ENCODE assay signal across 13 mouse cellular contexts in the genomic region with DNA sequence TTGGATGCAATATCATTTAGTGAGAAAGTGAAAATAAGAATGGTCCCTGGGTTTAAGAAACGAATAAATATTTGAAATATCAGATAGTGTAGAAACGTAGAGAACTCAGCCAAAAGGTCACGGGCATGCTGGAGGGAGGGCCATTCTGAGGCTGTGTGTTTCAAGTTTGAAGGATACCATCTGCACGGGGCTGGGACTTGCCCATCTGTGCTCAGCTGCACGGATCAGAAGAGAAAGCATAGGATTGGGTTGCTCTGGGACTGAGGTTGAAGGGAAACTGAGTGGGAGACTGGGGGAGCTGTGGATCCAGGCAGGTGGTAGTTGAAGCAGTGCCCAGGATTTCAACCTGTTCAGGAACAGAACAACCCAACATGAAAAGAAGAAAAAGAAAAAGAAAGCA.
A peak's percentile ranks its signal among the peaks of the same experiment; 100 is the strongest.
DNase-seq lines count a peak whose midpoint lies in the region; ATAC-seq and TF ChIP-seq lines count a peak whose summit lies in the region.
"Had no signal": no experiment of that assay in that cellular context is flagged by ENCODE, and none has a peak within 500 bp of the region (broad histone marks: within the 10 kb centered on the region; RNA-seq: fewer than 3 reads in every experiment).

No protein-coding gene starts in this region.

- H3K4me1 ChIP-seq in limb, embryonic 13.5 days = no peaks in the 10 kb centered on the region
- H3K4me1 ChIP-seq in limb, embryonic 10.5 days = no peaks in the 10 kb centered on the region
- no peaks in the 10 kb centered on the region for H3K4me1 ChIP-seq in intestine, embryonic 15.5 days (replicated peaks)
- no peaks in the 10 kb centered on the region for H3K4me1 ChIP-seq in kidney, embryonic 16.5 days (ENCODE audit: insufficient read depth, low read length)
- H3K4me1 ChIP-seq in forebrain, embryonic 12.5 days = no peaks in the 10 kb centered on the region

- WGBS in limb, embryonic 13.5 days = 66% methylated on average over 5 of the region's 5 CpGs
- 77% methylated on average over 5 of the region's 5 CpGs for WGBS in limb, embryonic 10.5 days
- WGBS in intestine, embryonic 15.5 days = 44% methylated on average over 5 of the region's 5 CpGs
- WGBS in kidney, embryonic 16.5 days = 21% methylated on average over 5 of the region's 5 CpGs
- WGBS in forebrain, embryonic 12.5 days = 68% methylated on average over 5 of the region's 5 CpGs

- no peak overlapping the region for H3K27ac ChIP-seq in limb, embryonic 13.5 days
- H3K27ac ChIP-seq in limb, embryonic 10.5 days = no peak overlapping the region
- H3K27ac ChIP-seq in intestine, embryonic 15.5 days = no peak overlapping the region
- no peak overlapping the region for H3K27ac ChIP-seq in kidney, embryonic 16.5 days (ENCODE audit: low read length)
- H3K27ac ChIP-seq in gastrocnemius, adult 2 months = no peak overlapping the region
- no peak overlapping the region for H3K27ac ChIP-seq in forebrain, embryonic 12.5 days
- H3K27ac ChIP-seq: hindbrain, postnatal 0 days had no signal

- ATAC-seq in limb, embryonic 13.5 days (ENCODE audit: low FRiP score, low read depth) = peak; percentile 32; the same call in 1 of the 2 replicates
- peak; percentile 58; the same call in 1 of the 2 replicates for ATAC-seq in intestine, embryonic 15.5 days
- ATAC-seq in kidney, embryonic 16.5 days (ENCODE audit: low FRiP score, low TSS enrichment) = peak; percentile 91
- ATAC-seq in forebrain, embryonic 12.5 days (ENCODE audit: low FRiP score) = no peak
- ATAC-seq: activated CD4-positive, CD25-positive, alpha-beta regulatory T cell, adult 4 months; hindbrain, postnatal 0 days had no signal

- H3K36me3 ChIP-seq in limb, embryonic 13.5 days = no peaks in the 10 kb centered on the region
- H3K36me3 ChIP-seq in limb, embryonic 10.5 days = no peaks in the 10 kb centered on the region
- H3K36me3 ChIP-seq in intestine, embryonic 15.5 days = no peaks in the 10 kb centered on the region
- H3K36me3 ChIP-seq in kidney, embryonic 16.5 days (ENCODE audit: insufficient read depth, low read length) = no peaks in the 10 kb centered on the region
- H3K36me3 ChIP-seq in forebrain, embryonic 12.5 days (replicated peaks) = no peaks in the 10 kb centered on the region

- no peaks in the 10 kb centered on the region for H3K9me3 ChIP-seq in limb, embryonic 13.5 days
- H3K9me3 ChIP-seq in limb, embryonic 10.5 days (replicated peaks) = no peaks in the 10 kb centered on the region
- no peaks in the 10 kb centered on the region for H3K9me3 ChIP-seq in intestine, embryonic 15.5 days
- H3K9me3 ChIP-seq in kidney, embryonic 16.5 days (ENCODE audit: low read length) = no peaks in the 10 kb centered on the region
- H3K9me3 ChIP-seq in forebrain, embryonic 12.5 days = no peaks in the 10 kb centered on the region

- H3K9ac ChIP-seq in limb, embryonic 13.5 days = no peak overlapping the region
- no peak overlapping the region for H3K9ac ChIP-seq in intestine, embryonic 15.5 days
- no peak overlapping the region for H3K9ac ChIP-seq in kidney, embryonic 16.5 days (replicated peaks; ENCODE audit: low read length)
- H3K9ac ChIP-seq in forebrain, embryonic 12.5 days = no peak overlapping the region

- no peak overlapping the region for H3K4me2 ChIP-seq in limb, embryonic 13.5 days (replicated peaks)
- H3K4me2 ChIP-seq in intestine, embryonic 15.5 days (replicated peaks) = no peak overlapping the region
- H3K4me2 ChIP-seq in kidney, embryonic 16.5 days (replicated peaks; ENCODE audit: low read depth, low read length) = no peak overlapping the region
- H3K4me2 ChIP-seq in forebrain, embryonic 12.5 days = no peak overlapping the region

- no peak for TF ChIP-seq CTCF in gastrocnemius, adult 2 months (IDR thresholded peaks at IDR 0.05)

- no peak for DNase-seq in limb, embryonic 10.5 days (ENCODE audit: low spot score)
- DNase-seq in lung, postnatal 4 days = peak; percentile 36 to 79
- no peak for DNase-seq in gastrocnemius, adult 2 months
- DNase-seq: cerebellum, adult 9-11 months; gastrocnemius, postnatal 36 days; thymus, postnatal 14 days had no signal

- no peaks in the 10 kb centered on the region for H3K27me3 ChIP-seq in limb, embryonic 13.5 days
- no peaks in the 10 kb centered on the region for H3K27me3 ChIP-seq in limb, embryonic 10.5 days (ENCODE audit: low read depth, poor library complexity, severe bottlenecking)
- no peaks in the 10 kb centered on the region for H3K27me3 ChIP-seq in intestine, embryonic 15.5 days (replicated peaks)
- H3K27me3 ChIP-seq in kidney, embryonic 16.5 days (ENCODE audit: insufficient read depth, low read length) = no peaks in the 10 kb centered on the region
- no peaks in the 10 kb centered on the region for H3K27me3 ChIP-seq in forebrain, embryonic 12.5 days

- intact Hi-C loops in gastrocnemius, adult 2 months (cut with DNase I) = no loop called here

- no peak overlapping the region for H3K4me3 ChIP-seq in limb, embryonic 13.5 days
- no peak overlapping the region for H3K4me3 ChIP-seq in limb, embryonic 10.5 days
- H3K4me3 ChIP-seq in intestine, embryonic 15.5 days (replicated peaks) = no peak overlapping the region
- H3K4me3 ChIP-seq in kidney, embryonic 16.5 days (ENCODE audit: low read length) = no peak overlapping the region
- no peak overlapping the region for H3K4me3 ChIP-seq in gastrocnemius, adult 2 months
- no peak overlapping the region for H3K4me3 ChIP-seq in forebrain, embryonic 12.5 days (replicated peaks)
- H3K4me3 ChIP-seq: myocyte had no signal

Comparison
In these comparisons a context has a peak if more than half of its experiments do, and no peak if none do; other contexts are left out.
1. DNase-seq: peak in lung, postnatal 4 days (2 of 2); none in limb, embryonic 10.5 days (single experiment) and gastrocnemius, adult 2 months (single experiment).